Mouse (Mus musculus) adrenal gland, postnatal 10 days (tissue): ENCODE measurements at regions not wholly inside any gene's neighbourhood (a gene's known extent, or its start where the extent isn't known, plus 50 kb on each side); places are given as distances from the start of the nearest gene placed in this dataset.

ENCODE experiments used
- DNase-seq: peaks from one replicate; pipeline ENCODE4 v3.0.0; 2021; ENCODE audit warnings: mixed read lengths

DNA sequence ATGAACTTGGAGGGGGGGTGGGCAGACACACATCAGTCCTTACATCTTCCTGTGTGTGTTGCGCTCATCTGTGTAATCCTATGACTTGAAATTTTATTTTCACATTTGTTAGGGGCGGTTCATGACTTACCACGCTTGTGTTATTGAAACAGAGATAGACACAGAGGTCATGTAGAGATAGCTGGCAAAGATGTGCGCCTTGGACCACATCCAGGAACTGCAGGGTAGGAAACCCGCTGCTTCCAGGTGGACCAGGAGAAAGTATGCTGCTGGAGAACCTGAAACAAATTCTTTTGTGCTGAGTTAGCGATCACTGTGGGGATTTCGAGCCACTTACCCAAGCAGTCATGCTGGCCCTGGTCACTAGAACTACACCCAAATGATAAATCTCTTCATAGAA lies 89.1 kb downstream of the Kcnj2 start:
- no peak for DNase-seq

DNA sequence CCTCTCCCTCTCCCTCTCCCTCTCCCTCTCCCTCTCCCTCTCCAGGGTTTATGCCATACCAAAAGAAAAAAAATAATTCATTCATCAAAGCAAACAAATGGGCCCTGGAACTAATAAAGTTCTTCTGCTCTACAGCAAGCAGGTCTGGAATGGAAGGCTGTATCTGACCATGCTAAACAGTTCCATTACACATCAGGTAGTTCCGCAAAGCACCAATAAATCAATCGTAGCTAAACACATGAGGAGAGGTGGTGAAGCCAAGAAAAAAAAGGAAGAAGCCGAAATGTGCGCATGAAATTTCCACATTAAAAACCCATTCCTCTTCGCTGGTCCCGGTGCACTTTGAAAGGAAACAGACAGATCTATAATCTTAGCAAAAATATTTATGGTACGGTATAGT lies 89.8 kb downstream of the Kcnj2 start:
- DNase-seq, result no peak

DNA sequence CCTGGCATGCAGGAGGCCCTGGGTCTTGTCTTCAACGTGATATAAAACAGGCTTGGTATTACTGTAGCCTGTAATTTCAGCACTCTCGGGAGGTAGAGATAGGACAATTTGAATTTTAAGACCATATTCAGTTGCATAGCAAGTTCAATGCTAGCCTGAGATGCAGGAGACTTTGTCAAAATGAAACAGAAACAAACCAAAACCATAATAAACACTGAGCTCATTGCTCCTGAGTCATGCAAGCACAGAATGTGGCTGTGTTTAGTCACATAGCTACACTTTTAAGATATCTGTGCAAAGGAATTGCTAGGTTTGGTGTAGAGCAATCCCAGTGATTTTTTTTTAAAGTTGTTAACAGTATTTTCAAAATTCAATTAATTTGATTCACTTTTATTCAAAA lies 93.3 kb downstream of the Kcnj2 start:
- DNase-seq, result no peak

DNA sequence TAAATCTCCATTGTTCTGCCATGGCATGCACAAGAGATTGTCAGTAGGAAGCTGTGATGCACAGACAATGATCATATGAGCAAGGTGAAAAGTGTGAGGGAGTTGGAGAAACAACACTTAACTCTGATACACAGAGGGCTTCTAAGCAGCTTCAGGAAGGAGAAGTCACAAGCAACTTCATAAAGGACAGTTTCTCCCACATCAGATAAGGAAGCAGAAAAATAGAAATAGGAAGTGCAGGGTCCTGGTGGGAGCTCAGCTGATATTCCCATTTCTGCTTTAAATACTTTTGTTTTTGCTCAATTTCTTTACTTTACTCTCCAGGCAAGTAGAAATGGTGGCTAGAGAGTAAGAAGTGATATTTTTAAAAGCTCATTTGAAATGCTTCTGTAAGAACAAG lies 98.9 kb downstream of the Kcnj2 start:
- DNase-seq, result no peak

DNA sequence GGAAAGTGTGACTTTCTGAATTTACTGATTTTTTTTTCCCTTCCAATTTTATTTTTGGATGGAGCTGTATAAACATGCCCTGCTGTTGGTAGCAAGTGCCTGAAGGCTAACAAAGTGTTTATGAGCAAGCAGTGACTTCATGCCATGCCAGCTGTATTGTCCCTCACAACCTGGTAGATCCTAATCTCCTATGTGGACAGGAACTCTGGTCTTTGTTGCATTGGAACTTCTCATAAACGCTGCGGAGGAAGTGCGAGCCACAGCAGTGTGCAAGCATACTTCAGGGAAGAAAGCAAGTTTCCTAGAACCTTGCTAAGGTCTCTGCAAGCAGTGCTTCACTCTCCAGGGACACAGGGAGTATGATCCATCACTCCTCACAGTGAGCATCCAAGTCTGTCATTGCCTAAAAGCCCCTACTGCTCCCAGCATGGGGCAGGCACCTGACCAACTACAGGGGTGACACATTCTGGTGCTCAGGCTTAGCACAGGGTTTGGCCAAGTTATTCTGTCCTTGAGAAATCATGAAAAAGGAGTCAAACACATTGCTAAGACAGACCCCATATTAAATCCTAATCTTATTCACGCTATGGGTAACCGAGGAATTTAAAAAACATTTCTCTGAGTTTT lies 104.3 kb downstream of the Kcnj2 start:
- DNase-seq, result no peak

DNA sequence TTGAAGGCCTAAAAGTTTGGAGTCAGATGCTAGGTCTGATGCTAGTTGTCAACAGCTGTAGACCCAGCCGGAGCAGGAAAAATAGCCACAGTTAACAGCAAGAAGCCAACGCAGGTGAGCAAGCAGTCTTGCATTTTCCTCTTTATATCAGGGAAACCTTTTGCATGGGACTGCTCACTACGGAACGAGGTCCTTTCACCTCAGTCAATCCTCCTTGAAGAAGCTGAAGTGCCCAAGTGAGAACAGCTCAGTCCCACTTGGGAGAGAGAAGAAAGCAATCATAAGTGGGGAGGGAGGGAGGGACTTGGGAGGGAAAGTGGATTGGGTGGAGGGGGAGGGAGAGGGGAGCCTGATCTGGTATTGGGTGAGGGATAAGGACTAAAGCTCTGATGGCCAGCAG lies 107.6 kb downstream of the Kcnj2 start:
- no peak for DNase-seq

DNA sequence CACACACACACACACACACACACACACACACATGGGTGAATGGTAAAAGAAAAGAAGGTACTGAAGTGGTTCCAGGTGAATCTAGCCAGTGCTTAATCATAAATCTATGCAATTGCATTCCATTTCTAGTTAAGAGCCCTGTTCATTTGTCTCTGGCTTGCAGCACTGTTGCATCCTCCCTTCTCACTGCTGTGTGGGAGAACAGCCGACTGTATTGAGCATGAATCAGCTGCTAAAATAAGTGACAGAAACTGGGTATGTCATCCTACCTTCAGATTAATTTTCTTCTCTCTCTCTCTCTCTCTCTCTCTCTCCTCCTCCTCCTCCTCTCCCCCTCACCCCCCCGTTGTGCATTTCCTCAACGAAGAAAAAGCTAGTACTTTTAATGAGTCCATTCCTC lies 109.6 kb downstream of the Kcnj2 start:
- no peak for DNase-seq

DNA sequence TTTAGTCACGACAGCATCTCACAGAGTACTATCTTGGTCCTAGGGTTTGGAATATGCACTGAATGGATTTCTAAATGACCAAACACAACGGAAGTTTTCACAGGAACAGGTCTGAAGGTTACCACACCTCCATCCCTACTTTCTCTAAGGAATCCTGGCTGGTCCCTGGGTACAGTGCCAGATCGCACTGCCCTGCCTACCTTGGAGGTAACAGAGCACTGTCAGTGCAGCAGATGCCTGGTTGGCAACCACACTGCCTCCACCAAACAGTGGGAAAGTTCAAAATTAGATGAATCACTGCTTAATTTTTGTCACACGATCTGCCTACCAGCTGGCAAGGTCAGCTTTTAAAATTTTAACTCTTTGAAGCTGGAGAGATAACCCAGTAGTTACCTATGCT lies 111.6 kb downstream of the Kcnj2 start:
- DNase-seq, result no peak

DNA sequence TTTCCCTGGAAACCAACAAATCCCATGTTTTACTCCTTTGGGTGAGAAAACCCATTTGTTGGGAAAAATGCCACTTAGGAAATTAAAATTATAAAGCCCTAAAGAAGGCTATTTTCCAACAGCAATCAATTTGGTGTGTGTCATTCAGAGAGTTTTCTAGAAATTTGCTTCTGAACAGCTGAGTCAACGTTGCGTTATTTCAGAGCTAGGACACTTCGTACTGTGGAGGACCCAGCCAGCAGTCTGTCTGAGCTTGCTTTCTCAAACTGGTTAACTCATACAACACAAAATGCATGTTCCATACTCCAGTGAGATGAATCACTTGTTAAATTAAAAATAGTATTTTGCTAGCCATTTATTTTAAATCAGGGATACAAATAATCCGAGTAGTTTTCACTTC lies 131.5 kb downstream of the Kcnj2 start:
- DNase-seq, result no peak

DNA sequence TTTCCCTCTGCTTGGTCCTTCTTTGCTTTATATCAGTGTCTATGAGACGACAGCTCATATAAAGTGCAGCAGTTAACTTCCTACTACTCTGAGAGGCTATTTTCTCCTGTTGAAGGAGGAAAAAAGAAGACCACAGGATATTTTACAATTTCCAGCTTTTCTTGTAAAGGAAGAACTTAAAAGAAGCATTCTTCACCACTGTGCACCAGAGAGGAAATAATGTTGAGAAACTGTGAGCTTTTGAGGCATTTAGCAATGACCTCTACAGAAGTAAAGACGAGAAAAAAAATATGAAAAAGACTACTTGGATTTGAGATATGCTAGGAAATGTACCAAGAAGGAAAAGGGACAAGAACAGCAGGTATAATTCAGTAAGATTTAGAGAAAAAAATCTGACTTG lies 134.5 kb downstream of the Kcnj2 start:
- no peak for DNase-seq

DNA sequence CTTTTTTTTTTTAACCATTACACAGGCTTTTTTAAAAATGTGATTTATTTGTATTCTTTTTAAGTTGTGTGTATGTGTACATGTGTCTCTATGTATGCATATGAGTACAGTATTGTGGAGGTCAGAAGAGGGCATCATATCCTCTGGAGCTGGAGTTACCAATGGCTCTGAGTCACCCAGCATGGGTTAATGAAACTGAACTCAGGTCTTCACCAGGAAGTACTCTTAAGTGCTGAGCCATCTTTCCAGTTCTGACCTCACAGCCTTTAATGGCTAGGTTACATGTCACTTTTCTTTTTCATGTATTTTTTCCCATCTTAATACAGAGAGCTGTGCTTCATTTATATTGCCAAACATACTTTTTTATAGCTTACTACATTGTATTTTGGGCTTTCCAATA lies 136.8 kb downstream of the Kcnj2 start:
- DNase-seq, result no peak

DNA sequence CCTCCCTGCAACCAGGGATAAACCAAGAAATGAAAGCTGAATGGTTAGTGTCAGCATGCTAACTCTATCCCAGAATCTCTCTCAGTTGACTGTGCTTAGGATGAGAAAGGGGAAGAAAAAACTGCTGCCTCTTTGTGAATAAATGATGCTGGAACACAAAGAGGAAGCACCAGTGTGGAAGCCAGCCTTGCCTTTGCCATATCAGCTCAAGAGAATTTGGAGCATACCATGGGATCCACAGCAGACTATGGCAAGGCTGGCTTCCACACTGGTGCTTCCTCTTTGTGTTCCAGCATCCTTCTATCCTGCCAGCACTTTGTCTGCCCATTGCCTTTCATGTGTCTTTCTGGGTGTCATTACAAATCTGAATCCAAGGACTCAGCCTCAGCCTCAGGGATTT lies 144.6 kb downstream of the Kcnj2 start:
- no peak for DNase-seq

DNA sequence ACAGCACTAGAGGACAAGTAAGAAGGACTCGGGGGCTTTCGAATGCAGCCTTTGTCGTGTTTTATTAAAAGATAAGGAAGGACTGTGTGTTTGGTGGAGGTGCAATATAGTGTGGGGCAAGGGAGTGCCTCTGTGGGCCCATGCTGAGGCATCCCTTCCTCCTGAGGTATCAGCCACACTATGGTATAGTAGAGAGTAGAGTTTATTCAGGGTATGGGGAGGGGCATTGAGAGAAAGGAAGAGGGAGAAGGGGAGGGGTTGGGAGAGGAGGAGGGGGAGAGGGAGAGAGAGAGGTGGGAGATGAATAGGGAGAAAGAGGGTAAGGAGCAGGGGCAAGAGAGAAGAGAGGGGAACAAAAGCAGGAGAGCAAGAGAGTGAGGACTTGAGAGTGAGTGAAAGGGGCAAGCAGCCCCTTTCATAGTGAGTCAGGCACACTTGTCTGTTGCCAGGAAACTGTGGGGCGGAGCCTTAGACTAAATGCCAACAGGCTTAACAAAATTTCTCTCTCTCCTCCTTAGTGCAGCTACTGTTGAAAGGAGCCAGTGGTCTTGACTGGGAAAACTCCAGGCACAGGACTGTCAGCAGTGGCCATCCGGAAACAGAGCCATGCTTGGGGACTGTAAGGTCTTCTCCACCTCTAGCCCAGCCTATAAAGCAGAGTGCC lies 146.2 kb downstream of the Kcnj2 start:
- peak; percentile 20 for DNase-seq

DNA sequence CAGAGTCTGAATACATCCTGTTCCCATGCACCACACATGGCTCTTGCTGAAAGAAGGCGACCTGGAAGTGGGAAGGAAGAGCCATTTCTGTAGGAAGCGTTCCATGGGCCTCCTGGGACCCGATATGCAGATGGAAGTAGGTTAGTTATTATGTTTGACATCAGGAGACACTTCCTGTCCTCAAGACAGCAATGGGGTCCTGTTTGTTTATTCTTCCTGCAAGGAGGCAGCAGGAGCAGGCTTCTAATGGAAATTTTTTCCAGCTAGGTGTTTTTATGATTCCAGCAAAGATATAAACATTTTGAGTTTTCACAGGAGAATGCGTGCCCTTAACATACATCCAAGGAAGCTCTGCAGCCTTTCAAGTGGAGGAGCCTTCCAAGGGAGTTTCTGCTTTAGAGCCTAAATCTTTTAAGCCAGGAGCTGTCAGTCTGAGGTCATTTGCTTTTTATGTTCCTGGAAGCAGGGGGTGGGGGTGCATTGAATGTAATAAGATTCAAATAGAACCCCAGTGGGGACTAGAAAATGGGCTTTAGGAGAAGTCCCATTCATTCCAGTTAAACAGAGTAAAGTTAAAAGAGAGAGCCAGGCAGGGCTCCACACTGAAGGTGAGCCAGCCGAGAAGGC lies 146.9 kb downstream of the Kcnj2 start:
- DNase-seq, result no peak

DNA sequence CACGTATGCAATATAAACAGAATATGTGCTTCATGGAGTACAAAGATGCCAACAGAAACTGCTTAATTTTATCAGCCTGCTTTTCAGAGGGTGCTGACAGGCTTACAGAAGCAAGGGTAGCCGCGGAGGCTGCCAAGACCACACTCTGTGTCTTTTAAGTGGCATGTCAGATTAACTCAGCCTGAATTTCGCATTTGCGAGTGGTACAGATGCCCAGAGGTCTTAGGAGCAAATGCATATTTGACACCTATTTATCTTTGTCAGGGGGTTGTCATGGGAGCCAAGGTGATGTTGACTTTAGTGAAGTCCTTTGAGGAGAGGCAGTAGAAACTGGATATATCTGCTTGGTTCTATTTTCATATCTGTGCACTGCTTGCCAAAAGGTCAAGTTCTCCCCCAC lies 149.0 kb downstream of the Kcnj2 start:
- DNase-seq, result no peak

DNA sequence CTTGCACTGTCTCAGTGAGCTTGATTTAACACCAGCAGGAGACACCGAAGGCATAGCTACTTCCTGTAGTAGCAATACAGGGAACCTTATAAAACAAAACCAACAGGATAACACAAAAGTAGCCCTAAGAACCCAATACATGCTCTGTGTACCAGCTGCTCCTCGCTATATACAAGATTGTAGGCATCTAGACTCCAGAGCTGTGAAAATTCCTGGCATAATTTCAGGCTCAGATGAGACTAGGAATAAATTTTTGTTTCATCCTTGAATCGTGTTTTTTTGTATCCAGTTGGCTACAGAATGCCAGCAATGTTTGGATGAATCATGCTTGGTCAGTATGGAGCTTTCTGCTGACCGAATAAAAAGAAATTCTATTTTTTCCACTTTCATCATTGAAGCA lies 157.9 kb downstream of the Kcnj2 start:
- DNase-seq, result no peak

DNA sequence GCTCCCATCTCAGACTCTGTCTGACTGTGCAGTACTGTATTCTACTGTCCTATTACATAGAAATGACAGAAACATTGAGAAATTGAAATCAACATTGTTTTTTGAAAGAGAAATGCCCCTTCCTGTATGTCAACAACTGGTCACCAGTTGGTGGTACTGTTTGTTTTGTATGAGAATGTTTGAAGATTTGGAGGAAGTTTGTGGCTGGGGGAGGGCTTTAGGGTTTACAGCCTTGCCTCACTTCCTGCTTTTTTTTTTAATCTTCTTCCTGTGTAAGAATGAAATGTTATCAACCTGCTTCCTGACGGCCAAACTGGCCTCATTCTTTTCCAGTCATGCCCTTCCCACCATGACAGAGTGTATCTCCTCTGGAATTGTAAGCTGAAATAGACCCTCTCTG lies 161.3 kb downstream of the Kcnj2 start:
- no peak for DNase-seq

DNA sequence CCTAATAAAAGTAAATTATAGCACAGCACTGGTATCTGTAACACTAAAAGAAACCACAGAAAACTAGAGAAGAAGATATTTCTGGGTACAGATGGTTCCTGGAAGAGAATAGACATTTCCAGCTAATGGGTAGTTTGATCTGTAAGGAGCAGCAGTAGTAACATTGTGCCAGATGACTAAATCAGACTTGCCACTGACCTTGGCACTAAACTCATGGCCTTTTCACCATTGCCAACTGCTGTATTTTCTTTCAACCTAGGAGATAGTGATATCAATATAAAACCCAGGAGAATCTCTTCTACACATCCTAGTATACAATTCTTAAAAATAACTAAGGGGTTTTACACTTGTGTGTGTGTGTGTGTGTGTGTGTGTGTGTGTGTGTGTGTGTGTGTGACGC lies 170.8 kb downstream of the Kcnj2 start:
- DNase-seq, result peak; percentile 24

DNA sequence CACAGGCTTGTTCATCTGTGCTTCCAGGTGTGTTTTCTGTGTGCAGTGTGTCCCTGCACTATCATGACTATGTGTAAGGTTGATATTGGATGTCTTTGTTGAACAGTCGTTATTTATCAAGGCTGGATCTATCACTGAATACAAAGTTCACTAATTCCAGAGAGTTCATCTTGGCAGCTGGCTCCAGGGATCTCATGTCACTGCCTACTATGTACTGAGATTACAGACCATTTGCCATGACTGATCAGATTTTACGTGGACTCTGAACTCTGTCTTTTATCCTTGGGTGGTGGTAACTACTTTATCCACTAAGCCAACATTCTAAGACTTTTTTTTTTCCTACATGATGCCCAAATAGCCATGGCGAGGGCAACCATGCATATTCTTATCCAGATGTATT lies 173.8 kb downstream of the Kcnj2 start:
- DNase-seq, result no peak

DNA sequence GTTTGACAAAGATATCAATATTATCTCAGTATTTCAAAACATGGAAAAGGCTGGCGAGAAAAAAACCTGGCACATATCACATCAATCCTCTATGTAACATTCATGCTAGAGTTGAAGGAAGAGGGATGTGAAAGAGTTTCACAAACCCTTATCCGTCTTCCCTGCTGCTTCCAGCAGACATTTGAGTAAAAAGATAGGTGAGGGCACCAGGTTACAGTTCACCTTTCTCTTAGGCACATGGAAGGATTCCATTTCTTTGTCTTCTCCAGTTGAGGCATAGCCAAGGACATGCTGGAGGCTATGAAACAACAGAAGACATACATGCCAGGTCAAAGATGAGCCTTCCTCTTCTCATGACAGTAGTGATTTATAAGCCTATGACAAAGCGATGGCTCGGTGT lies 186.3 kb downstream of the Kcnj2 start:
- no peak for DNase-seq

DNA sequence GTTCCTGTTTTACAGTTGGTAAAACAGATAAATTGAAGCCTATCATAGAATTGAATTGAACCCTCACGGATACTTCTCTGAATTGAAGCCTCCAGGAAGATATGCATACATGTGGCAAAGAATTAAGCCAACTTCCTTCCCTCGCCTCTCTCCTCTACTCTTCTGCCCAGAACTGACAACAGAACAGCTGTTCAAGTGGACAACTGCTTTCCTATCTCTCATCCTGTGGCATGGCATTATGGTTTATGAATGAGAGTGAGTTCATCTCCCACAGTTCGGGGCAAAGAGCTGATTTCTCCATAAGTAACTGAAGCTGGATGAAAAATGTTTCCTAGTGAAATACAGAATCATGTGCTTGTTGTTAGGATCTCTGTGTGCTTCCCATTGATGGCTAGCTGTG lies 190.6 kb downstream of the Kcnj2 start:
- DNase-seq, result no peak

DNA sequence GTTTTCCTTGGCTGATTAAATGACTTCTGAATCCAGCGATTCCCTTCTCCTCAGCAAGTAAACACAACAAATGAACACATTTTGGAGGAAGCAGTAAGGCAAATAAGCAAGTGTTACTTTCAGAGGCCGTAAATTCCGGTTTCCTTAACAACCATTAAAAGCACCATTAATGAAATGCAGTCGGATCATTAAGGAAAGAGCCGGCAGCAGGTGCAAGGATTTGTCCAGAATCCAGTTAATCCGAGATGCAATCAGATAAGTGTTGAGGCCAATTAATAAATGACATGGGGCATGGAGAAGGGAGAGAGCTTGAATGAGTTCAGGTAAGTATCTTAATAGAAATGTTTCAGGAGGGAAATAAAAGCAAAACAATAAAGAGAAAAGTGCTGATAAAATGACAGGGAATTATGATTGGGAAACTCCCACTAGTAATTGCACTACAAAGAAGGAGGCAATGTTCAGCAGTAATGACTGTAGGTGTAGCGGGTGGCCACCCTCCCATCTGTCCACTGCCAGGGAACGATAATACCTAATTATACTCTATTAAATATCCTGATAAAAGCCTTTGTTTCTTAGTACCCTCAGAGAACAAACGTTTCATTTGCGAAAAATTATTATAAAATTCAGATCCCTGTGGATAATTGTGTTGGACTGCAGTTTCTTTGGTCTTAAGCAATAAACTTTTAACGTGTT lies 194.9 kb downstream of the Kcnj2 start:
- no peak for DNase-seq

DNA sequence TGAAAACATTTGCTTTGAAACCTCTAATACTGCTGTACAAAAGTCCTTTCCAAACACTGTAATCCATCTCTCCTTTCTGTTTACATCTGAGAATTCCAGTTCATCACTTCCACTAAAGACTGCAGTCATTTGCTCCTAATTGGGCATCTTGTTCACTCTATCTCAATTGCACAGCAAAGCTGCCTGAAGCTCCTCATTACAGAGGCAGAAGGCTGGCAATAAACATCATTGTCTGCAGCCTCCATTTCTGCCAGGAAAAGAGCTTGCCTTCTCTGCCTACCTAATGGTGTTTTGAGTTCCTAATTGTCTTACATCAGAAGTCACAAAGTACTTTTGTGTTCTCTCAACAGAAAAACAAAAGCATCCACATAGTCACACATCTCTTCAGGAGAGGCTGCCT lies 207.7 kb downstream of the Kcnj2 start:
- no peak for DNase-seq

DNA sequence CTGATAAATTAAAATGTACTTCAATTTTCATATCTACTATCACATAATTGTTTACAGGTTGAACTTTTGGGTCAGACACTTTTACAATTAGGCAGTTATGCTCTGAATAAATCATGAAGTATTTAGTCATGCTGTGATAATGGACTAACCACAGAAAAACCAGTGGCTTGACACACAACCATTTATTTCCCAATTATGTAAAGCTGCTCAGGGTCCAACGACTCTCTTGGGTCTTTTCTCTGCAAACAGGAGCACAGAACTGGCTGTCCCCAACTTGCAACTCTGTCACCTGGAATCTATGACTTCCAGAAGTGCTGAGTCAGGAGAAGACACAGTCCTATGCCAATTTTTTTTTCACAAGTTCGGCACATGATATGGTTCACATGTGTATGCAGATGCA lies 214.8 kb downstream of the Kcnj2 start:
- no peak for DNase-seq
